Mouse (Mus musculus) 3T3-L1 (cell line): ENCODE measurements around the gene Gm826.

ENCODE experiments used
- DNase-seq: peaks from one replicate; pipeline ENCODE4 v3.0.0-alpha.2; 2015; ENCODE audit warnings: low read depth, low spot score

Gm826 gene

GRCm38 (mm10) chr2:160354319-160354718, 20.4 kb upstream of the Gm826 start:
- DNase-seq = no peak

DNA sequence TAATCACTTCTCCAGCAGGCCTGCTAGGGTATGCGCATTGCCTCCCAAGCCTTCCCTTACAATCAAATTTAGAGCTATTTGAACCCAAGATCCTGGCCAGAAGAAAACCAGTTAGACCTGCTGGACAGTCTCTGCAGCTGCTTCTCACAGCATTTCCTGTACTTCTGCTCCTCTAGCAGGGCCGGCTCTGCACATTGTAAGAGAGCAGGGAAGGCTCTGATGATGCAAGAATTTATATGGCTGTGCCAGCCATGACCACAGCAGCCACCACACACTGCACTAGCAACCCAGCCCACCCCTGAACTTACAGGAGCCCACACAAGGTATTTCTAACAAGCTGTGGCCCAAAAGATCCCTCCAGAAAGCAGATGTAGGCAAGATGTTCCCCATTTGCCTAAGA, 19.6 kb upstream of the Gm826 start:
- peak; percentile 6 for DNase-seq

DNA sequence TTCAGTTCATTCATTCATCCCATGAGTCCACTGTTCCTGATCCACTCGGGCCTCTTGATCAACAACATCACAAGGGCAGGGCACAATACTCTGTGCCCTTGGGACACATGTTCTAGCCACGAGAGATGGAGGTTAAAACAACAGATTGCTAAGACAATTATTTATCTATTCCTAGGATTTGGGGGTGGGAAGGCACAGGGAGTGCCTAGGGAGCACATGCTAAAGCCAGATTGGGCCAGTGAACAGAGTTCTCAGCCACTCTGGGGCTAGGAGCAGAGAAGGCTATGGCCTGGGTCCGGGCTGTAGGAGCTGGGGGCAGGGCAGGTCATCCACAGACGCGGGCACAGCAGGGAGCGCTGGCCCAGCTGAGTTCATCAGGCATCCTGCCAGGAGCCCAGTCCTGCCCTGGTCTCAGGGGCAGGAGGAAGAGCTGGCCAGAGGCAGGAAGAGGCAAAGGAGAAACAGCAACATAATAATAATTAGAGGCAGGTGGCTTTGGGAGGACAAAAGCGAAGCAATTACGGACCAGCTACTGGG, 17.1 kb upstream of the Gm826 start:
- no peak for DNase-seq

GRCm38 (mm10) chr2:160349578-160349977, 15.6 kb upstream of the Gm826 start:
- DNase-seq = no peak

- no peak for DNase-seq
Observed at GRCm38 (mm10) chr2:160348796-160349195, 14.8 kb upstream of the Gm826 start.

DNA sequence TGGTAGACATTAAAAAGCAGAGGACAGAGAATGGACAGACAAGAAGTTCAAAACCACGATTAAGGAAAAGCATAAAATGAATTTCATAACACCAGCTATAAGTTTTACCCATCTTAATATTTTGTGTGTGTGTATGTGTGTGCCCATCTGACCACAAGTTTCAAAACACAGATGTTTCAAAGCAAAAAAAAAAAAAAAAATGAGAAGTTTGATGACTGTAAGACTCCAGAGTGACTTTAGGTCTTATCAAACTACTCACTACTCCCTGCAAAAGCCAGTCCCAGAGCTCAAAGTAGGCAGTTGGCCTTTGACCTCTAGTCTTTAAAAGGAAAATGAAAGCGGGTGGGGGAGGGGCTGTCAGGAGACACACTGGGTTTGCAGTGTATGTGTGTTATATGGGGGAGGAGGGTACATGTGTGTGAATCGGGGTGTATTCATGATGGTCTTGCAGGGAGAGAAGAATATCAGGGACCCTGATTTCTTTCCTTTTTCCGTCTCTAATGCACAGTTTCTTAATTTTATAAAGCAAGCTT, 14.2 kb upstream of the Gm826 start:
- no peak for DNase-seq

DNA sequence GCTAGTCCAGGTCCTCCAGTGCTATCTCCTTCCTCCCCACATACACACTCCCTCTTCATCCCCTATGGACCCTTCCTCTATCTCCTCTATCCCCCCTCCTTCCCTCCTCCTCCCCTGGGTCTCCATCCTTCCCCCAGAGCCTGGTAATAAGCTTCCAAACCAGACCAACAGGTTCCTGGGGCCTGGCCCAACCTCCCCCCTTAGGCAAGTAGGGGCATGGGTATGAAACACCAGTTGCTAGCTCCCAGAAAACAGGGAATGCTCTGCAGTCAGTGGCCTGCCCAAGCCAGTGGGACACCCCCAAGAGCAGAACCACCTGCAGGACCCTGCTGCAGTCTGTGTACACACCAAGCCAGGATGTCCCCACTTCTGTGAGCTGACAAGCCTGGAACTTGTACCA, 11.7 kb upstream of the Gm826 start:
- DNase-seq = no peak

GRCm38 (mm10) chr2:160340121-160340520, 6.2 kb upstream of the Gm826 start:
- DNase-seq = no peak

- DNase-seq = no peak
Observed at GRCm38 (mm10) chr2:160339595-160339994, 5.6 kb upstream of the Gm826 start.

- DNase-seq = no peak
Observed at GRCm38 (mm10) chr2:160336053-160336452, 2.1 kb upstream of the Gm826 start.

- DNase-seq = peak; percentile 27
Observed at GRCm38 (mm10) chr2:160335043-160335442, 1.1 kb upstream of the Gm826 start.

DNA sequence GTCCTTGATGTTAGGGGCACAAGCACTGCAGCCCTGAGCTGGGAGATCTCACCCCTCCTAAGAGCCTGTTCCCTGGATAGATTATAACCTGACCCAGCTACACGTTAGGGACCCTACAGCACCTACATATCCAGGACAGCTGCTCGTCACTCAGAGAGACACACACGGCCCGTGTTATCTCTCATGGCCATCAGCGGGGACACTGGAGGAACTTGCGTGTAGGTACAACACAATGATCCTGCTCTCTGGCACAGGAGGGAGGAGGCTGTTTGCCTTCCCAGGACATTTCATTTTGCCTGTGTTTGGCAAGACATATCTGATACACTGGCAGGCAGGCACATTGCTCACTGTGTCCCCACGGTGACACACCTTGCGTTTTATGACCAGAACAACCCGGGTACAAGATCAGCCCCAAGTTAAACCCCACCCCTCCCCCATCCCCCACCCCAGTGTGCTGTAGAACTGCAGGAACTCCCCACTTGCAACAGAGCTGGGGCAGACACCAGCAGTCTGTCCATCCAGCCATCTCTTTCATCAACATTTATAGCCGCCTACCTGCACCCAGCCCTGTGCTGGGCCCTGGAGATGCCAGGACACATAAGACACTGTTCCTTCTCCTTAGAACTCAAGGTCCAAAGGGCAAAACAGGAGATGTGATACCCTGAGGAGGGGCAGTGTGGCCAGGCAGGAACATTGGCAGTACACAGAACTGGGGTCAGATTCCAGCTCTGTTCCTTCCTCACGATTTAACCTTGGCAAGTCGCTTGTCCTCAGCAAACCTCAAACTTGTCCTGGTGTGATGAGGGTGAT, 1.2 kb downstream of the Gm826 start:
- DNase-seq = no peak

- DNase-seq = no peak
Observed at GRCm38 (mm10) chr2:160328886-160329285, 5.1 kb downstream of the Gm826 start.

DNA sequence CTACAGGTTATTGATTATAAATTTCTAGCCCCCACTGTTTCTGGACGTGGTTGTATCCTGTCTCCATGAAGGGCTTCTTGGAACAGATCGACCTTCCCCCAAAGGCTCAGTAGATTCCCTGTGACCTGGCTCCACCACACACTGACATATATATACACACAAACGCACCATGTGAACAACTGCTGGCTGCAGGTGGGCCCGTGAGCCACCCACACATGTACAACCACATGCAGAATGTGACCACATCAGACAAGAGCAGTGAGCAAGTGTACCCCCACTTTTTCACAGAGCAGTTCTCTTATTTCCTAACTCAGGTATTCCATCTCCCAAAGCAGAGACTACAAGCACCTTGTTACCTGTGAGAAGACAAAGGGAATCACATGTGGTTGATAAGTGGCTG, 6.2 kb downstream of the Gm826 start:
- no peak for DNase-seq

DNA sequence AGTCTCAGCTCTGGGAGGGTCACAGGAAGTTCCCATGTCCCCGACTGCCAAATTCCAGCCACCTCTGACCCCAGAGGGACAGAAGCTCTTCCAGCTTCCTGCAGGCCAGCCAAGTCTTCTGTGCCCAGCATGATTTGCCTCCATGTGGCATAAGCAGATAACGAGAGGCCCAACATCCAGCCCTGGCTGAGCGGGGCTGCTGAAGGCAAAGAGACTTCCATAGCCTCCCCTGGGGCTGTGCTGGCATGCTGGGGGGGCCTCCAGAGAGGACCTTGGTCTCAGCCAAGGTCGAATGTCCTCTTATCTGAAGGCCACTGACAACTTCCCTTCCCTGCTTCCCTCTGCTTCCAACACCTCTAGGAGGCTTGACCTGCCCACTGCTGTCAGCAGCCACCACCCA, 6.8 kb downstream of the Gm826 start:
- DNase-seq = no peak

DNA sequence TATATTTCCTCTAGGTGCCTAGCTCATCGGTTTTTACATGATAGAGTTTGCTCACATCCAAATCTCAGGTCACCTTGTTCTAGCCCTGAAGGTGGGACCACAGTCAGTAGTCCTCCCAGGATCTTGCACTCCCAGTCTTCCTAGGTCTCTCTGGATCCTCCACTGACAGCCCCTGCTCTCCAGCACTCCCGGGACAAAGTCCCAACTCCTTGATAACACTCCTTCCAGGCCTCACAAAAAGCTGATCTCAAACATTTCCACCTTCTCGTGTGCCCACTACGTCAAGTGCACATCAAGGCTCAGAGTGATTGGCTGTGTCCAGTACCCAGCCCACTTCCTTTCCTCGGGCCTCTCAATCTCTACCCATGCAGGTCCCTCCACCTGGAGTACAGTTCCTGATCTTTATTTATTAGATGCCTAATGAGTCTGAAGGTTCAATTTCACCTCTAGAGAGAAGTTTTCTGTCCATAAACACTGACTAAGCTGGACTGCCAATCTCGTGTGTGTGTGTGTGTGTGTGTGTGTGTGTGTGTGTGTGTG, 8.8 kb downstream of the Gm826 start:
- DNase-seq = no peak

- peak; percentile 41 for DNase-seq
Observed at GRCm38 (mm10) chr2:160321829-160322228, 12.1 kb downstream of the Gm826 start.

DNA sequence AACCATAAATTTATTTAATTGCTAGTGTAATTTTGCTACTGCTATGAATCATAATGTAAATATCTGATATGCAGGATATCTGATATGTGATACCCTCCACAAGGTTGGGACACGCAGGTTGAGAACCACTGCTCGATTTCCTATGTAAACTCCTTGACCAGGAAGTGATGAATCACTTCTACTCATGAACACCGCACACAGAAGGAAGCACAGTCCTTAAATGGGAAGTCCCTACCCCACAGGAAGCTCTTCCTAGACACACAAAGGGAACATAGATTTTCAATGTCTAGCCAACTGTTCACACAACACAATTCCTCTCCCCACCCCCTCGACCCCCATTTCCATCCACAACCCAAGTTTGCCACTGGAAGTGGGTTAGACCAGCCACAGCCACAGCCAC, 15.7 kb downstream of the Gm826 start:
- no peak for DNase-seq

DNA sequence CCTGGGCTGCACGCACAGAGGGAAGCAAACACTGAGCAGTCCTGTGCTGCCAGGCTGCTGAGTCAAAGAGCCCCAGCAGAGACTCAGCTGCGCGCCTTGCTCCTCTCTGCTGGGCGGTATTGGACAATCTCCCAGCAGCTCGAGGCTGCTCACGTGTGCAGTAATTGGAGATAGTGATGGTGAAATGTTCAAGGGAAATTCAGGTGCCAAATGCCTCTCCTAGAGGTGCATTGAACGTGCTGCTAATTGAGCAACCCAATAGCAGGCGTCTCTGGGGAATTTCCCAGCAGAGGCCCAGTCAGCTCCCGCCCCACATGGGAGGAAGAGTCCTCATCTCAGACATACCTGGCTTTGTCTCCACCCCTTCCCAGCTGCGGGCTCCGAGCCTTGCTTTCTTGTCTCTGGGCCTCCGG, 20.4 kb downstream of the Gm826 start:
- DNase-seq = no peak

GRCm38 (mm10) chr2:160305070-160305469, 28.9 kb downstream of the Gm826 start:
- no peak for DNase-seq

DNA sequence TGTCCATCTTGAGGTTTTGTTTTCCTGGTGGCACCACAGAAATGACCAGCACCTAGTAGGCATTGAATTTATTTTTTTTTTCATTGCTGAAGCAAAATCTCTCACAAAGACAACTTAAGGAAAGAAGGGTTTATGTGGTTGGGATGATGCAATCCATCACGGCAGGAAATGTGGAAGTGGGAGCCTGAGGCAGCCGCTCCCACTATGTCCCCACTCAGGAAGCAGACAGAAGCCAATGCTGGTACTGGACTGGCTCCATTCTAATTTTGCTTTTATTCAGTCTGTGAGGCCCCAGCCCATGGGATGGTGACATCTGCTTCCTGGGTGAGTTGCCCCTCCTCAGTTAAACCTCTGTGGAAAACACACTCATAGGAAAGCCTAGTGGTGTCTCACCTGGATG, 30.0 kb downstream of the Gm826 start:
- DNase-seq = no peak

DNA sequence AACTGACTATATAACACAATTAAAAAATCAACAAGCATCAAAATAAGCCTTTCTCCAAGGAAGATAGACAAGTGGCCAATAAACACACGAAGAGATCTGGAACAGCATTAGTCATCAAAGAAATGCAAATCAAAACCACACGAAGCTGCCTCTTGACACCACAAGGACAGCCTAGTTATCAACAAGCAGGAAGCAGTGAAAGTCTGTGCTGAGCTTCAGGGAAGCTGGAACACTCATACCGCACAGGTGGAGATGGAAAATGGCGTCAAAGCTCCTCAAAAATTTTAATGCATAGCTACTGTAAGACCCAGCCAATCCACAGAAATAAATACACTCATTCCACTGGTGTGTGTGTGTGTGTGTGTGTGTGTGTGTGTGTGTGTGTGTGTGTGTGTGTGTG, 31.9 kb downstream of the Gm826 start:
- DNase-seq = peak; percentile 8

- no peak for DNase-seq
Observed at GRCm38 (mm10) chr2:160298586-160298985, 35.4 kb downstream of the Gm826 start.
